Mouse (Mus musculus): Measurements from ENCODE around the gene Pgm2l1. TPM values are rescaled to one million over a fixed set of nuclear protein-coding genes. Genes with fewer than 3 reads are reported as not detected.

The Pgm2l1 gene
- 8.9 and 10.4 TPM in 2 replicates for polyA plus RNA-seq (2014; fragmentation: Nextera tagmentation; extraction: Ambion mirVana)

- Histone ChIP-seq H3K9me3 (ENCODE audit: control insufficient read depth, low read length) (no peaks in the 10 kb centered on the region), H3K4me1 (ENCODE audit: control insufficient read depth, insufficient read depth, low read length) (0 out of 2 replicates have a peak, but pooled peaks cover 3% of the 10 kb centered on the region), H3K4me2 (ENCODE audit: low read depth) (peak within 1 kb of the TSS; percentile 82), H3K36me3 (ENCODE audit: control insufficient read depth, insufficient read depth, low read length) (no peaks in the 10 kb centered on the region), H3K9ac (ENCODE audit: low read length) (peak within 1 kb of the TSS; percentile 74), H3K27ac (ENCODE audit: low read depth, low read length) (peak within 1 kb of the TSS; percentile 87), H3K4me3 (ENCODE audit: low read depth, low read length) (peak within 1 kb of the TSS; percentile 89), H3K27me3 (ENCODE audit: control insufficient read depth, insufficient read depth, low read length) (no peaks in the 10 kb centered on the region)
- WGBS = under 1% methylated on average over 64 of the region's 72 CpGs
- ATAC-seq (ENCODE audit: insufficient read depth, low FRiP score, low TSS enrichment) (peak; percentile 96), DNase-seq (ENCODE audit: low spot score) (peak; percentile 95)
These were observed at the start of gene Pgm2l1 for GRCm38 (mm10) chr7:100227158-100227875. TSS of gene Pgm2l1 (plus strand) at chr7:100227394.

GRCm38 (mm10) chr7:100178016-100178890 lies 48.9 kb upstream of the Pgm2l1 start:
- ATAC-seq (ENCODE audit: insufficient read depth, low FRiP score, low TSS enrichment) (no peak), DNase-seq (ENCODE audit: low spot score) (peak; percentile 51)
- no peaks in the 10 kb centered on the region for H3K36me3 ChIP-seq (ENCODE audit: control insufficient read depth, insufficient read depth, low read length)
- peaks cover 27% of the 10 kb centered on the region for H3K27me3 ChIP-seq (ENCODE audit: control insufficient read depth, insufficient read depth, low read length)
- no peaks in the 10 kb centered on the region for H3K4me1 ChIP-seq (ENCODE audit: control insufficient read depth, insufficient read depth, low read length)
- peak overlapping the region; percentile 48 for H3K4me2 ChIP-seq (ENCODE audit: low read depth)
- 9% methylated on average over 30 of the region's 30 CpGs for WGBS
- H3K9ac ChIP-seq (ENCODE audit: low read length) = no peak overlapping the region
- no peak overlapping the region for H3K27ac ChIP-seq (ENCODE audit: low read depth, low read length)
- peak overlapping the region; percentile 18 for H3K4me3 ChIP-seq (ENCODE audit: low read depth, low read length)
- no peaks in the 10 kb centered on the region for H3K9me3 ChIP-seq (ENCODE audit: control insufficient read depth, low read length)

- ATAC-seq (ENCODE audit: insufficient read depth, low FRiP score, low TSS enrichment) = no peak; the same call in 1 of the 2 replicates
- Histone ChIP-seq H3K36me3 (ENCODE audit: control insufficient read depth, insufficient read depth, low read length) (no peaks in the 10 kb centered on the region), H3K27ac (ENCODE audit: low read depth, low read length) (no peak overlapping the region), H3K4me1 (ENCODE audit: control insufficient read depth, insufficient read depth, low read length) (no peaks in the 10 kb centered on the region), H3K27me3 (ENCODE audit: control insufficient read depth, insufficient read depth, low read length) (peaks cover 27% of the 10 kb centered on the region), H3K9ac (ENCODE audit: low read length) (no peak overlapping the region), H3K4me3 (ENCODE audit: low read depth, low read length) (peak overlapping the region; percentile 18), H3K9me3 (ENCODE audit: control insufficient read depth, low read length) (no peaks in the 10 kb centered on the region), H3K4me2 (ENCODE audit: low read depth) (peak overlapping the region; percentile 48)
- DNase-seq (ENCODE audit: low spot score) = peak; percentile 41
- 2% methylated on average over 15 of the region's 15 CpGs for WGBS
These were observed 48.3 kb upstream of the Pgm2l1 start for GRCm38 (mm10) chr7:100178891-100179233.

GRCm38 (mm10) chr7:100179394-100179793 lies 47.8 kb upstream of the Pgm2l1 start:
- Histone ChIP-seq H3K27me3 (ENCODE audit: control insufficient read depth, insufficient read depth, low read length) (peaks cover 27% of the 10 kb centered on the region), H3K4me3 (ENCODE audit: low read depth, low read length) (no peak overlapping the region)

GRCm38 (mm10) chr7:100179836-100180407 lies 47.3 kb upstream of the Pgm2l1 start:
- ATAC-seq (ENCODE audit: insufficient read depth, low FRiP score, low TSS enrichment) (no peak), DNase-seq (ENCODE audit: low spot score) (no peak)
- H3K27me3 ChIP-seq (ENCODE audit: control insufficient read depth, insufficient read depth, low read length) = peaks cover 27% of the 10 kb centered on the region
- no peak overlapping the region for H3K9ac ChIP-seq (ENCODE audit: low read length)
- no peak overlapping the region for H3K4me3 ChIP-seq (ENCODE audit: low read depth, low read length)
- H3K4me2 ChIP-seq (ENCODE audit: low read depth) = no peak overlapping the region
- no peaks in the 10 kb centered on the region for H3K36me3 ChIP-seq (ENCODE audit: control insufficient read depth, insufficient read depth, low read length)
- H3K9me3 ChIP-seq (ENCODE audit: control insufficient read depth, low read length) = no peaks in the 10 kb centered on the region
- H3K4me1 ChIP-seq (ENCODE audit: control insufficient read depth, insufficient read depth, low read length) = no peaks in the 10 kb centered on the region
- no peak overlapping the region for H3K27ac ChIP-seq (ENCODE audit: low read depth, low read length)
- WGBS = 73% methylated on average over 7 of the region's 7 CpGs

More at GRCm38 (mm10) chr7:100179394-100179793, 47.8 kb upstream of the Pgm2l1 start:
- Histone ChIP-seq H3K4me2 (ENCODE audit: low read depth) (peak overlapping the region; percentile 48; the same call in 1 of the 2 replicates), H3K4me1 (ENCODE audit: control insufficient read depth, insufficient read depth, low read length) (no peaks in the 10 kb centered on the region), H3K9me3 (ENCODE audit: control insufficient read depth, low read length) (no peaks in the 10 kb centered on the region), H3K36me3 (ENCODE audit: control insufficient read depth, insufficient read depth, low read length) (no peaks in the 10 kb centered on the region), H3K9ac (ENCODE audit: low read length) (no peak overlapping the region), H3K27ac (ENCODE audit: low read depth, low read length) (no peak overlapping the region)
- ATAC-seq (ENCODE audit: insufficient read depth, low FRiP score, low TSS enrichment) = no peak
- WGBS = 70% methylated on average over 7 of the region's 7 CpGs
- DNase-seq (ENCODE audit: low spot score) = no peak

- no peak overlapping the region for H3K9ac ChIP-seq (ENCODE audit: low read length)
- WGBS = 82% methylated on average over 2 of the region's 2 CpGs
- peaks cover 27% of the 10 kb centered on the region for H3K27me3 ChIP-seq (ENCODE audit: control insufficient read depth, insufficient read depth, low read length)
- H3K4me1 ChIP-seq (ENCODE audit: control insufficient read depth, insufficient read depth, low read length) = no peaks in the 10 kb centered on the region
- ATAC-seq (ENCODE audit: insufficient read depth, low FRiP score, low TSS enrichment) = no peak
- H3K4me2 ChIP-seq (ENCODE audit: low read depth) = no peak overlapping the region
- DNase-seq (ENCODE audit: low spot score) = no peak
- H3K27ac ChIP-seq (ENCODE audit: low read depth, low read length) = no peak overlapping the region
- no peak overlapping the region for H3K4me3 ChIP-seq (ENCODE audit: low read depth, low read length)
- no peaks in the 10 kb centered on the region for H3K9me3 ChIP-seq (ENCODE audit: control insufficient read depth, low read length)
- H3K36me3 ChIP-seq (ENCODE audit: control insufficient read depth, insufficient read depth, low read length) = no peaks in the 10 kb centered on the region
These were observed 46.0 kb upstream of the Pgm2l1 start for GRCm38 (mm10) chr7:100181176-100181575.

GRCm38 (mm10) chr7:100181614-100182013 lies 45.6 kb upstream of the Pgm2l1 start:
- no peak for ATAC-seq (ENCODE audit: insufficient read depth, low FRiP score, low TSS enrichment)
- no peak overlapping the region for H3K4me2 ChIP-seq (ENCODE audit: low read depth)
- no peak for DNase-seq (ENCODE audit: low spot score)
- H3K4me1 ChIP-seq (ENCODE audit: control insufficient read depth, insufficient read depth, low read length) = no peaks in the 10 kb centered on the region
- no peak overlapping the region for H3K9ac ChIP-seq (ENCODE audit: low read length)
- H3K27ac ChIP-seq (ENCODE audit: low read depth, low read length) = no peak overlapping the region
- no peak overlapping the region for H3K4me3 ChIP-seq (ENCODE audit: low read depth, low read length)
- no peaks in the 10 kb centered on the region for H3K36me3 ChIP-seq (ENCODE audit: control insufficient read depth, insufficient read depth, low read length)
- no peaks in the 10 kb centered on the region for H3K9me3 ChIP-seq (ENCODE audit: control insufficient read depth, low read length)
- H3K27me3 ChIP-seq (ENCODE audit: control insufficient read depth, insufficient read depth, low read length) = peaks cover 27% of the 10 kb centered on the region
- WGBS = 79% methylated on average over 3 of the region's 3 CpGs

- H3K4me3 ChIP-seq (ENCODE audit: low read depth, low read length) = no peak overlapping the region
- no peaks in the 10 kb centered on the region for H3K9me3 ChIP-seq (ENCODE audit: control insufficient read depth, low read length)
- H3K27ac ChIP-seq (ENCODE audit: low read depth, low read length) = no peak overlapping the region
- H3K4me1 ChIP-seq (ENCODE audit: control insufficient read depth, insufficient read depth, low read length) = no peaks in the 10 kb centered on the region
- H3K9ac ChIP-seq (ENCODE audit: low read length) = no peak overlapping the region
- WGBS = 76% methylated on average over 3 of the region's 3 CpGs
- DNase-seq (ENCODE audit: low spot score) (no peak), ATAC-seq (ENCODE audit: insufficient read depth, low FRiP score, low TSS enrichment) (no peak)
- no peak overlapping the region for H3K4me2 ChIP-seq (ENCODE audit: low read depth)
- H3K36me3 ChIP-seq (ENCODE audit: control insufficient read depth, insufficient read depth, low read length) = no peaks in the 10 kb centered on the region
- peaks cover 25% of the 10 kb centered on the region for H3K27me3 ChIP-seq (ENCODE audit: control insufficient read depth, insufficient read depth, low read length)
These were observed 44.8 kb upstream of the Pgm2l1 start for GRCm38 (mm10) chr7:100182388-100182787.
